Mouse (Mus musculus) megakaryocyte, adult 5-6 weeks (primary cell): ENCODE data around the gene Habp4. TPM values are rescaled to one million over a fixed set of nuclear protein-coding genes. Genes with fewer than 3 reads are reported as not detected.

ENCODE experiments used
- ATAC-seq: 2 replicates; pipeline ENCODE4 v1.8.0; 2016; ENCODE audit warnings: mild to moderate bottlenecking, inconsistent platforms; ENCODE audit not compliant: poor library complexity, severe bottlenecking
- total RNA-seq, 2 experiments: library from RNA; stranded (forward) in 1 of 2; stranded (reverse) in 1 of 2; fragments of 153-499, 151-499 nt in 1 of 2; fragments of 221-1000, 200-1000 nt in 1 of 2; gene quantifications; 2 replicates each; pipeline versions ENCODE4 v1.2.3 to v1.2.4; 2015 to 2017

The Habp4 gene
- total RNA-seq, 2 experiments from 2014 or later: 6.5 to 7.2 TPM

- ATAC-seq: no peak
These were observed 71.5 kb downstream of the Habp4 start for GRCm38 (mm10) chr13:64233139-64233538.

- ATAC-seq: no peak
These were observed 73.6 kb downstream of the Habp4 start for GRCm38 (mm10) chr13:64235062-64235715.

DNA sequence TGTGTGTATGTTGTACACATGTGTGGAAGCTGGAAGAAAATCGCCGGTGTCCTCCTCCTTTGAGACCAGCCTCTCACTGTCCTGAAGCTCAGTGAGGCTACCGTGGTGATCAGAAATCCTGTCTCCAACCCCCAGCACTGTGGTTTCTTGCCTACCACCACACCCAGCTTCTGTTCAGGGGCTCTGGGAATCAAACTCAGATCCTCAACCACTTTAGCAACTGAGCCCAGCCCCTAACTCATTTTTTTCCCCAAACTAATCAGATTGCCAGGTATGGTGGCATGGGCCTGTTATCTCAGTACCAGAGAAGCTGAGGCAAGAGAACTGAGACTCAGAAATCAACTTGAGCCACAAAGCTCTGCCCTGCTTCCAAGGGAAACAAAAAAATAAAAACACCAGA is 74.2 kb downstream of the Habp4 start:
- no peak for ATAC-seq

Other genes with a start within 250 kb of the Habp4 start
- not detected in 2 replicates for gene Hsd17b3, start 72.6 kb upstream of the Habp4 start, total RNA-seq (2015)
- gene Hsd17b3, start 72.6 kb upstream of the Habp4 start, total RNA-seq (2017): not detected in 2 replicates
- gene Slc35d2, start 32.5 kb upstream of the Habp4 start, total RNA-seq (2015): 11.2 and 16.0 TPM in 2 replicates
- gene Slc35d2, start 32.5 kb upstream of the Habp4 start, total RNA-seq (2017): 18.1 and 18.4 TPM in 2 replicates
- 26.4 and 34.6 TPM in 2 replicates for gene Zfp367, start 8.6 kb upstream of the Habp4 start, total RNA-seq (2015)
- 38.7 and 48.5 TPM in 2 replicates for gene Zfp367, start 8.6 kb upstream of the Habp4 start, total RNA-seq (2017)
- gene Cdc14b, start 113.5 kb downstream of the Habp4 start, total RNA-seq (2015): 5.0 and 5.1 TPM in 2 replicates
- 3.7 and 5.1 TPM in 2 replicates for gene Cdc14b, start 113.5 kb downstream of the Habp4 start, total RNA-seq (2017)
- 38.0 and 44.8 TPM in 2 replicates for gene Aaed1, start 150.9 kb downstream of the Habp4 start, total RNA-seq (2015)
- 63.4 and 67.7 TPM in 2 replicates for gene Aaed1, start 150.9 kb downstream of the Habp4 start, total RNA-seq (2017)
- gene Ctsl, start 209.1 kb downstream of the Habp4 start, total RNA-seq (2015): 44.5 and 56.8 TPM in 2 replicates
- 50.3 and 57.5 TPM in 2 replicates for gene Ctsl, start 209.1 kb downstream of the Habp4 start, total RNA-seq (2017)